Mouse (Mus musculus): Measurements from ENCODE around the gene Irf9. TPM values are rescaled to one million over a fixed set of nuclear protein-coding genes. Genes with fewer than 3 reads are reported as not detected.

Irf9 gene
- total and polyA plus RNA-seq, 3 experiments, result 9.2 to 12.8 (median 9.6) TPM

GRCm38 (mm10) chr14:55561860-55562259 lies 41.5 kb upstream of the Irf9 start:
- no peak overlapping the region for H3K9ac ChIP-seq (ENCODE audit: insufficient read depth, low read depth)
- H3K4me3 ChIP-seq (replicated peaks in 1 of 3; ENCODE audit: low read depth in 2 of 3, low read length in 2 of 3, poor library complexity in 1 of 3), result no peak overlapping the region
- no peak for DNase-seq (ENCODE audit: extremely low read depth)
- dilution Hi-C loops (cut with MboI; ENCODE audit: extremely low pct_ligation_motif_present, extremely low pct_unique_long_range_greater_than_20kb, low sequenced_read_pairs), result no loop called here
- in situ Hi-C loops (cut with MboI; ENCODE audit: low pct_ligation_motif_present, low pct_unique_long_range_greater_than_20kb, low sequenced_read_pairs), result no loop called here
- peaks cover 9 to 25% of the 10 kb centered on the region in 2 experiments for H3K4me1 ChIP-seq (ENCODE audit: control insufficient read depth in 1 of 2, insufficient read depth in 2 of 2)
- no peak for TF ChIP-seq CHD2 (IDR thresholded peaks at IDR 0.05; ENCODE audit: low read length)
- no peak for TF ChIP-seq NRF1 (IDR thresholded peaks at IDR 0.05; ENCODE audit: low read depth, low read length)
- no peak for TF ChIP-seq RCOR1 (conservative IDR thresholded peaks at IDR 0.05; ENCODE audit: low read depth, low read length)
- no peak for TF ChIP-seq JUND (conservative IDR thresholded peaks at IDR 0.05; ENCODE audit: low read depth, low read length)
- no peak for TF ChIP-seq GABPA (IDR thresholded peaks at IDR 0.05; ENCODE audit: insufficient replicate concordance, low read depth, low read length)
- no peak for TF ChIP-seq USF2 (conservative IDR thresholded peaks at IDR 0.05; ENCODE audit: low read depth, low read length)
- no peaks in the 10 kb centered on the region for H3K27me3 ChIP-seq (replicated peaks)
- H3K27ac ChIP-seq (ENCODE audit: insufficient read depth, low read depth), result no peak overlapping the region
- H3K9me3 ChIP-seq (replicated peaks; ENCODE audit: low read length), result no peaks in the 10 kb centered on the region
- H3K79me2 ChIP-seq (replicated peaks; ENCODE audit: control insufficient read depth, extremely low read depth, insufficient read depth, poor library complexity, severe bottlenecking), result peaks cover 6% of the 10 kb centered on the region; the same call in 1 of the 2 replicates
- peaks cover 31 to 50% of the 10 kb centered on the region in 2 experiments for H3K36me3 ChIP-seq (replicated peaks in 1 of 2; ENCODE audit: control insufficient read depth in 1 of 2, insufficient read depth in 1 of 2, low read length in 1 of 2)
- no peak overlapping the region for H3K4me2 ChIP-seq (ENCODE audit: insufficient read depth, low read depth, poor library complexity, severe bottlenecking)

GRCm38 (mm10) chr14:55563249-55563648 lies 40.1 kb upstream of the Irf9 start:
- Histone ChIP-seq H3K36me3 (replicated peaks in 1 of 2; ENCODE audit: control insufficient read depth in 1 of 2, insufficient read depth in 1 of 2, low read length in 1 of 2) (peaks cover 41 to 64% of the 10 kb centered on the region in 2 experiments), H3K27me3 (replicated peaks) (no peaks in the 10 kb centered on the region), H3K27ac (ENCODE audit: insufficient read depth, low read depth) (no peak overlapping the region), H3K4me1 (ENCODE audit: control insufficient read depth in 1 of 2, insufficient read depth in 2 of 2) (peaks cover 7 to 16% of the 10 kb centered on the region in 2 experiments), H3K4me3 (replicated peaks in 1 of 3; ENCODE audit: low read depth in 2 of 3, low read length in 2 of 3, poor library complexity in 1 of 3) (no peak overlapping the region), H3K9me3 (replicated peaks; ENCODE audit: low read length) (no peaks in the 10 kb centered on the region), H3K79me2 (replicated peaks; ENCODE audit: control insufficient read depth, extremely low read depth, insufficient read depth, poor library complexity, severe bottlenecking) (peaks cover 5% of the 10 kb centered on the region; the same call in 1 of the 2 replicates), H3K4me2 (ENCODE audit: insufficient read depth, low read depth, poor library complexity, severe bottlenecking) (no peak overlapping the region), H3K9ac (ENCODE audit: insufficient read depth, low read depth) (no peak overlapping the region)
- in situ Hi-C loops (cut with MboI; ENCODE audit: low pct_ligation_motif_present, low pct_unique_long_range_greater_than_20kb, low sequenced_read_pairs) (no loop called here), dilution Hi-C loops (cut with MboI; ENCODE audit: extremely low pct_ligation_motif_present, extremely low pct_unique_long_range_greater_than_20kb, low sequenced_read_pairs) (no loop called here)
- TF ChIP-seq MAX (IDR thresholded peaks at IDR 0.05; ENCODE audit: low read length) (no peak), TBP (conservative IDR thresholded peaks at IDR 0.05; ENCODE audit: low read depth, low read length) (no peak), RAD21 (IDR thresholded peaks at IDR 0.05; ENCODE audit: low read depth, low read length) (no peak), CHD1 (IDR thresholded peaks at IDR 0.05; ENCODE audit: low read depth, low read length) (no peak), HCFC1 (IDR thresholded peaks at IDR 0.05; ENCODE audit: low read depth, low read length) (no peak), MXI1 (IDR thresholded peaks at IDR 0.05; ENCODE audit: low read depth, low read length) (no peak), E2F4 (IDR thresholded peaks at IDR 0.05; ENCODE audit: insufficient replicate concordance, low read depth, low read length) (no peak), MYC (IDR thresholded peaks at IDR 0.05; ENCODE audit: low read depth, low read length) (no peak), EP300 (IDR thresholded peaks at IDR 0.05; ENCODE audit: low read length) (no peak), SMC3 (IDR thresholded peaks at IDR 0.05; ENCODE audit: low read depth, low read length) (no peak), ZNF384 (IDR thresholded peaks at IDR 0.05; ENCODE audit: low read depth, low read length) (no peak)
- no peak for DNase-seq (ENCODE audit: extremely low read depth)

All from CH12.LX (cell line).